Mouse (Mus musculus) embryonic fibroblast, embryonic 13.5 days (primary cell): ENCODE results near the gene Fbn1. TPM values are rescaled to one million over a fixed set of nuclear protein-coding genes. Genes with fewer than 3 reads are reported as not detected.
A peak's percentile ranks its signal among the peaks of the same experiment; 100 is the strongest.

ENCODE experiments used
- H3K27ac ChIP-seq: 2 replicates; pipeline ENCODE4 v1.5.1; 2012; ENCODE audit warnings: low read length, control low read depth, inconsistent platforms; ENCODE audit not compliant: insufficient read depth
- H3K4me1 ChIP-seq: 2 replicates; pipeline ENCODE4 v1.6.1; 2011; ENCODE audit warnings: low read length; ENCODE audit not compliant: control insufficient read depth, insufficient read depth
- H3K4me3 ChIP-seq: 2 replicates; pipeline ENCODE4 v1.5.1; 2011; ENCODE audit warnings: mild to moderate bottlenecking, control low read depth, low read length; ENCODE audit not compliant: insufficient read depth
- CTCF ChIP-seq: IDR thresholded peaks from 2 replicates; pipeline ENCODE4 v1.5.1; 2011; ENCODE audit warnings: mild to moderate bottlenecking, control low read depth, low read length, moderate library complexity, borderline replicate concordance; ENCODE audit not compliant: insufficient read depth
- POLR2A ChIP-seq: IDR thresholded peaks from 2 replicates; pipeline ENCODE4 v1.6.1; 2011; ENCODE audit warnings: low read depth, mild to moderate bottlenecking, control low read depth, low read length, moderate library complexity
- polyA plus RNA-seq: library from polyadenylated mRNA; stranded (reverse); fragments of >200 nt; gene quantifications from 2 replicates; pipeline ENCODE4 v1.2.4, GENCODE M21; 2011; ENCODE audit warnings: low read depth; ENCODE audit not compliant: missing spikeins, insufficient read length

Fbn1 gene
- polyA plus RNA-seq, 1 experiment = 598 TPM

DNA sequence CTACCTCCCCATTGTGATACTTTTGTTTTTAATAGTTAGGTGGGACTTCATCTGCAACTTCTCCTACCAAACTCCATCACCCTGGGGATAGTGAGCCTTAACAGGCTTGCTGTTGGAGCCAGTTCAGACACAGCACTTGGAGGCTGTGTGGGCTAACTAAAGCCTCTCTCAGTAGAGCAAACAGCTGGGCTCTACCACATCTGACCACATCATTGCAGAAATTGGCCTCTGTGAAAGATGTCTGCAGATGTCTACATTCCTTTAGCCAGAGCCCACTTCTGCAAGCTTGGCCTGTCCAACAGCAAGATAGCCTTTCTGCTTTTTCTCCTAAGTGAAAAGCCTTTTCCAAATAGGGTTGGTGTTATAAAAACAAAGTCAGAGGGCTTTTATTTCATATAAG lies 23.6 kb downstream of the Fbn1 start:
- peak overlapping the region; percentile 58; the same call in 1 of the 2 replicates for H3K27ac ChIP-seq
- no peak for TF ChIP-seq POLR2A
- TF ChIP-seq CTCF = no peak
- H3K4me1 ChIP-seq = peaks cover 22% of the 10 kb centered on the region
- no peak overlapping the region for H3K4me3 ChIP-seq

DNA sequence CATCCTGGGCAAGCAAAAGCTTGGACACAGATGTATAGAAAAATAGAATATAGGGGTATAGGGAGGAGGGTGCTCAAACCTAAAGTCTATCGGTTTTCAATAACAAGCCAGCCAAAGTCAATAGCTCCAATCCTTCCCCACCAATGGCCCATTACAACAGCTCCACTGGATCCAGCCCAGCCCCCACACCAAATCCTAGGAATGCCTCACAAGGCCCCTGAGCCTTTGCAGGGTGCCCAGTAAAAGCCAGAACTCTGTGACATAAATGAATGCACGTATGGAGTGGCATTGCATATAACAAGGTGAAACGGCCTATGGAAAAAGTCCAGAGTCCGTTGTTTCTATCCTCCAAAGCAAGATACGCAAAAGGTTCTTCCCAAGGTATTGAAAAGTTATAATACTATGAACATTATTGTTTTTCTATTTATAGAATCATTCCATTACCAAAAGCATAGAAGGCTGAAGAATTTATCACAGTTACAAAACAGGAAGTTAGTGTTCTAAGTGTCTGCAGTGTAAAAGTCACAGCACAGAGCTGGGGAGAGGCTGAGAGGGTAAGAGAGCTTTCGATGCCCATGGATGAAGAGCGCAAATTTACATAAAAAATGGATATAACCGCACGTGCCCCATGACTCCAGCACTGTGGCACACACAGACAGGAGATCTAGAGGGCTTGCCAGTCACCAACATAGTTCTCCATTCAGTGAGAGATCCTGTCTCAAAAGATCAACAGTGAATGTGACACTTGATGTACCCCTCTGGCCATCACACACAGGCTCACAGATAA lies 26.1 kb downstream of the Fbn1 start:
- Histone ChIP-seq H3K27ac (peak overlapping the region; percentile 51), H3K4me3 (no peak overlapping the region), H3K4me1 (peaks cover 20% of the 10 kb centered on the region)
- TF ChIP-seq CTCF = no peak
- TF ChIP-seq POLR2A = no peak

DNA sequence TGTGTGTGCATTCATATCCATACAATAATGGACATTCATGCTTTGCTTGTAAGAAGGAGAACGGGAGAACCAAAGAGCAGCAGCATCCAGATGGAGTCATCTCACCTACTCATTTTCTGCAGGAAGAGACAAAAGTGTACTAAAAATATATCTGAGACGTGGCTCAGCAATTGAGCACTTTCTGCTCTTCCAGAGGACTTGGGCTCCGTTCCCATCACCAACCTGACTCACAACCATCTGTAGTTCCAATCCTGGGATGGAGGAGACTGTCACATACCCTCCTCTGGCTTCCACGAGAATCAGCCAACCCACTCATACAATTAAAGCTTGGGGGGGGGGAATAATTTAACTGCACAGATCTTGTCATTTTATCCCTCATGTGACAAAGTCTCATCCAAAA lies 26.7 kb downstream of the Fbn1 start:
- TF ChIP-seq CTCF (no peak), POLR2A (no peak)
- H3K4me1 ChIP-seq = peaks cover 20% of the 10 kb centered on the region
- H3K27ac ChIP-seq = peak overlapping the region; percentile 51
- no peak overlapping the region for H3K4me3 ChIP-seq

DNA sequence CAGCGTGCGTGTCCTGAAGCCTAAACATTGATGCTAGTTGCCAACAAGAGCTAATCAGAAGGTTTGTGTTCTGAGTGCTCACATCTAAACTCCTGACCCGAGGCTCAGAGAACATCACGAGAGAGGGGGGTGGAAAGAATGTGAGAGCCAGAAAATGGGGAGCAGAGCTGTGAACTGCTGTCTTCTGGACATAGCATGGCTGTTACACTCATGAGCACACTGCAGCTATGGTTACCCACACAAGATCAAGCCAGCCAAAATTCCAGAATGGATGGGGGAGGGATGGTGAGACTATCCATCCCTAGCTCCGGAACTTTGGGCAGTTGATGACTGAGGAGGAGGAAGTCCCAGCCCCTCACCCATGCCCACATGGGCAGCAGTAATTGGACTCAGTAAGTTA lies 27.7 kb downstream of the Fbn1 start:
- no peak for TF ChIP-seq POLR2A
- TF ChIP-seq CTCF = no peak
- Histone ChIP-seq H3K4me1 (peaks cover 15% of the 10 kb centered on the region), H3K27ac (peak overlapping the region; percentile 79)

DNA sequence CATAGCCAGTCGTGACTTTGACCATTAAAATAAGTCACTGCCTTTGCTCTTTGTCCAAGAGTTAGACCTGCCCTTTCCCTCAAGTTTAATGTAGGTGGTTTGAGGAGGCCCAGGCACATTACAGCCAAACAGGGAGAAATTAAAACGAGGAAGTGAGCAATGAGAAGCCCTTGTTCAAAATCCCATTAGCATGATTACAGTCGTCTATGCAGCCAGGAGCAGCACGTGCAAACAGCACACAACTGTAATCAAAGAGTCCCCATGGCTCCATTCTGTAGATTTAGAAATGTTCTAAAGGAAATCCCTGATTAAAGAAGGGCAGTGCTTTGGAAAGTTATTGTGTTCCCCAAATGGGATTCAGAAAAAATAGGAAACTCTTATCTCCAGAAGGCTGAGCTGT lies 29.1 kb downstream of the Fbn1 start:
- Histone ChIP-seq H3K27ac (no peak overlapping the region), H3K4me3 (no peak overlapping the region), H3K4me1 (peaks cover 12% of the 10 kb centered on the region)
- TF ChIP-seq POLR2A (no peak), CTCF (no peak)

More for the DNA sequence above, 27.7 kb downstream of the Fbn1 start:
- no peak overlapping the region for H3K4me3 ChIP-seq

DNA sequence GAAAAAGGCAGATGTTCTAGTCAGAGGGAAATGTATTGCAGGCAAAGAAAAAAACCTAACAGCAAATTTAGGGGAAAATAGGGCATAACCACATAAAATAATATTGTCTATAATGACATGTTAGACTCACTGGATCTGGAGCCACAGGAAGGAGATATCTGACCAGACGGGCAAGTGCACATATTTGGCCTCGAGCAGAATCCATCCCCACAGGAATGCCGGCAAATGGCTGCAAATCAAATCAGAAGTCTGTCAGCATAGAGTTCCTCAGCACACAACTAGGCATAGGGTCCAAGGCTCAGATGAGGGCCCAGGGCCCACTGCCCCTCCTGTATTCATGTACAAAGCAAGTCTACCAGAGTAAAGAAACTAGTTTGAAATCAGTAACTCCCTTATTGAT lies 30.4 kb downstream of the Fbn1 start:
- TF ChIP-seq CTCF (no peak), POLR2A (no peak)
- Histone ChIP-seq H3K4me3 (no peak overlapping the region), H3K27ac (no peak overlapping the region), H3K4me1 (peaks cover 24% of the 10 kb centered on the region)

DNA sequence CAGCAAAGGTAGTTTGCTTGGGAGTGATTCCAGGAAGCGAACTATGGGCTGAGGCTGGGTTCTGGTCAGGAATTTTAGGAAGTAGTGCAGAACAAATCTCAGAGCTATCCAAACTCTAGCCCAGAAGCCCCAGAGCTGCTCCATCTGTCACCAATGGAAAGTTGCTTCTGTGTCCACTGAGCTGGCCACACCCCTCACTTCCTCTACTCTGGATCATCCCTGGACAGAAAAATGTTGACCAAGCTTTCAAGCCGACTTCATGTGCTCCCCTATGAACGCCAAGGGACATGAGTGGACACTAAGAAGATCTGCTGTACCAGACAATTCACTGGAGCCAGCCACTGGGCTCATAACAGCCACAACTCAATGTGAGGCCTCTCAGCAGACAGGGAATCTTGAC lies 31.6 kb downstream of the Fbn1 start:
- TF ChIP-seq CTCF = no peak
- TF ChIP-seq POLR2A = no peak
- Histone ChIP-seq H3K4me3 (no peak overlapping the region), H3K4me1 (peaks cover 32% of the 10 kb centered on the region), H3K27ac (no peak overlapping the region)

DNA sequence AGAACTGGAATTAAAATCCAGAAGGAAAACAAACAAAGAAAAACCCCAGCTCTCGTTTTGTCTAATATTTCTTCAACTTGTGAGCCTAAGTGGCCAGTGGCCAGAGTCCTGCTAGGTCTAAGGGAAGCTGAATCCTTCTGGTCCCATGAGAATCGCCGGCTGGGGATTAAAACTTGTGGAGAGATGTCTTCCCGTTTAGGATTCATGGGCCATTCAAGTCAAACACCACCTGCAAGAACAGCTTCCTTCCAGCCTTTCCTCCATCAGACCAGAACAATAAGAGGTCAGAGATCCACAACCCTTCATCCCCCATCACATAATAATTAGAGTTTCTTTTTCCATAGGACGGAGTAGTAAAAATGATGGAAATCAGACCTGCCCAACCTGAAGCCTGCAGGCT lies 33.1 kb downstream of the Fbn1 start:
- Histone ChIP-seq H3K4me3 (no peak overlapping the region), H3K4me1 (peaks cover 30% of the 10 kb centered on the region), H3K27ac (no peak overlapping the region)
- TF ChIP-seq POLR2A (no peak), CTCF (no peak)

DNA sequence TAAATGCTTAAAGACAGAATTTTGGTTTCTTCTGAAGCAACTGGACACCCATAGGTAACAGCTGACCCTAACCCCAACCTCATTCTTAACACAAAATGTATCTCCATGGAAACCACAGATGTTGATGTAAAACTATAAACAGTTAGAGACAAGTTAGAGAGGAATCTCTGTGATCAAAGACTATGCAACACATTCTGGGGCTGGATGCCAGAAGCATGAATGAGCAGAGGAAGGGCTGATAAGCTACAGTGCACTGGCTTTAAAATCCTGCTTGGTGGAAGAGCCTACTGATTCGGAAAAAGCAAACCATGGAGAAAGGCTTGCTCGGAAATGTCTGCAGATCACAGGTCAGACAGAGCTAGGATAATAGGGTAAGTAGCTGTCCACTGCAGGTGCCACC lies 34.6 kb downstream of the Fbn1 start:
- Histone ChIP-seq H3K27ac (peak overlapping the region; percentile 67; the same call in 1 of the 2 replicates), H3K4me1 (peaks cover 34% of the 10 kb centered on the region), H3K4me3 (no peak overlapping the region)
- TF ChIP-seq POLR2A (no peak), CTCF (no peak)

DNA sequence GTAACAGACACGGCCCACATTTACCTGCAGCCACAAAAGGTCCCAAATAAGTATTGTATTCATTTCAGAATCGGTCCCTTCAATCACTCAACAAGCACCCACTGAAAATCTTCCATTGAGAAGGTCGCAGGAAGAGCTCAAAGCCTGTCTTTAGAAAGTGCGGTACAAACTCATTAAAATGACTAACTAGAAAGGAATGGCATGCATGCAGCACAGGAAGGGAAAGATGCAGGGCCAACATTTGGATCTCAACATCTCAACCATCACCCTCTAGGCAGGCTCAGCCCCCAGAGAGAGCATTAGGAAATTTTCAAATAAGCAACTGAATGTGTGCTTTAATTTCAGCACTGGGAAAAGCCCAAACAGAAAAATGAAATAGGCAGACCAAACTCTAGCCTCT lies 36.1 kb downstream of the Fbn1 start:
- H3K4me3 ChIP-seq = no peak overlapping the region
- H3K27ac ChIP-seq = peak overlapping the region; percentile 67
- peaks cover 34% of the 10 kb centered on the region for H3K4me1 ChIP-seq
- TF ChIP-seq POLR2A = no peak
- TF ChIP-seq CTCF = no peak
